Mouse (Mus musculus) lung, embryonic 14.5 days (tissue): ENCODE data around the gene Fsd1. TPM values are rescaled to one million over a fixed set of nuclear protein-coding genes. Genes with fewer than 3 reads are reported as not detected.

Experiments used
- ATAC-seq: fragments of 200-750 bp; cut with Nextera tagmentation; 2 replicates; pipeline ENCODE4 v1.8.0; 2017; ENCODE audit warnings: mild to moderate bottlenecking, moderate TSS enrichment, moderate library complexity; ENCODE audit not compliant: insufficient read depth
- DNase-seq: peaks from one replicate; pipeline ENCODE4 v3.0.0-alpha.2; 2015
- H3K27ac ChIP-seq: fragments of 300-500 bp; sonication (generic); 2 replicates; pipeline ENCODE4 v1.5.1; 2014; ENCODE audit warnings: low read depth, mild to moderate bottlenecking, moderate library complexity
- H3K27me3 ChIP-seq: fragments of 300-500 bp; sonication (generic); 2 replicates; pipeline ENCODE4 v1.6.1; 2014; ENCODE audit warnings: low read length, control low read depth; ENCODE audit not compliant: insufficient read depth
- H3K36me3 ChIP-seq: fragments of 300-500 bp; sonication (generic); 2 replicates; pipeline ENCODE4 v1.6.1; 2014; ENCODE audit warnings: control low read depth; ENCODE audit not compliant: insufficient read depth
- H3K4me1 ChIP-seq: fragments of 300-500 bp; sonication (generic); 2 replicates; pipeline ENCODE4 v1.6.1; 2014; ENCODE audit warnings: antibody characterized with exemption, control low read depth; ENCODE audit not compliant: insufficient read depth
- H3K4me2 ChIP-seq: fragments of 300-500 bp; sonication (generic); 2 replicates; pipeline ENCODE4 v1.6.1; 2014; ENCODE audit warnings: mild to moderate bottlenecking
- H3K4me3 ChIP-seq: fragments of 300-500 bp; sonication (generic); 2 replicates; pipeline ENCODE4 v1.5.1; 2014; ENCODE audit warnings: low read depth, low read length
- H3K9ac ChIP-seq: fragments of 300-500 bp; sonication (generic); 2 replicates; pipeline ENCODE4 v1.6.1; 2014
- H3K9me3 ChIP-seq: fragments of 300-500 bp; sonication (generic); 2 replicates; pipeline ENCODE4 v1.6.1; 2016; ENCODE audit warnings: low read depth, low read length, control low read depth
- CTCF ChIP-seq: IDR thresholded peaks from 2 replicates; pipeline ENCODE4 v1.5.1; 2016; ENCODE audit warnings: antibody characterized with exemption, low read depth
- WGBS: fragments of 180-500 bp; shearing (Covaris S2); extraction: QIAGEN DNeasy Blood & Tissue Kit; methylation state at CpG from one replicate; pipeline ENCODE4 v1.1.7; 2014; 5-methylcytosine and 5-hydroxymethylcytosine counted together
- polyA plus RNA-seq: library from polyadenylated mRNA; unstranded; fragments of >200 nt; fragmentation: Nextera tagmentation; extraction: Ambion mirVana; gene quantifications from 2 replicates; pipeline ENCODE4 v1.2.1, GENCODE M21; 2014

Gene Fsd1
- polyA plus RNA-seq, 1 experiment from 2014 or later: 11.5 TPM

GRCm38 (mm10) chr17:56024476-56024875, 38.2 kb downstream of the Fsd1 start:
- Histone ChIP-seq H3K36me3 (peaks cover 47% of the 10 kb centered on the region), H3K4me3 (no peak overlapping the region), H3K27me3 (no peaks in the 10 kb centered on the region), H3K9me3 (no peaks in the 10 kb centered on the region), H3K4me2 (no peak overlapping the region), H3K27ac (no peak overlapping the region), H3K4me1 (no peaks in the 10 kb centered on the region), H3K9ac (no peak overlapping the region)
- WGBS: 54% methylated on average over 2 of the region's 2 CpGs
- no peak for ATAC-seq
- no peak for TF ChIP-seq CTCF
- no peak for DNase-seq

GRCm38 (mm10) chr17:56024931-56025330, 38.6 kb downstream of the Fsd1 start:
- TF ChIP-seq CTCF: no peak
- Histone ChIP-seq H3K4me3 (no peak overlapping the region), H3K4me2 (no peak overlapping the region), H3K27me3 (no peaks in the 10 kb centered on the region), H3K27ac (no peak overlapping the region), H3K4me1 (no peaks in the 10 kb centered on the region), H3K9me3 (no peaks in the 10 kb centered on the region), H3K9ac (no peak overlapping the region), H3K36me3 (peaks cover 47% of the 10 kb centered on the region; the same call in 1 of the 2 replicates)
- WGBS: 65% methylated on average over 5 of the region's 5 CpGs
- ATAC-seq: no peak
- DNase-seq: no peak

GRCm38 (mm10) chr17:56026303-56026702, 40.0 kb downstream of the Fsd1 start:
- ATAC-seq: no peak
- no peak for DNase-seq
- Histone ChIP-seq H3K27ac (no peak overlapping the region), H3K27me3 (no peaks in the 10 kb centered on the region), H3K4me1 (no peaks in the 10 kb centered on the region), H3K4me2 (no peak overlapping the region), H3K9me3 (no peaks in the 10 kb centered on the region), H3K36me3 (peaks cover 42% of the 10 kb centered on the region; the same call in 1 of the 2 replicates), H3K4me3 (no peak overlapping the region), H3K9ac (no peak overlapping the region)
- 81% methylated on average over 1 of the region's 1 CpGs for whole genome bisulfite sequencing
- TF ChIP-seq CTCF: no peak

- DNase-seq: no peak
- 72% methylated on average over 1 of the region's 1 CpGs for WGBS
- Histone ChIP-seq H3K9ac (no peak overlapping the region), H3K9me3 (no peaks in the 10 kb centered on the region), H3K27me3 (no peaks in the 10 kb centered on the region), H3K27ac (no peak overlapping the region), H3K4me1 (no peaks in the 10 kb centered on the region), H3K4me2 (no peak overlapping the region), H3K36me3 (peaks cover 43% of the 10 kb centered on the region; the same call in 1 of the 2 replicates), H3K4me3 (no peak overlapping the region)
- no peak for TF ChIP-seq CTCF
- ATAC-seq: no peak
Observed at GRCm38 (mm10) chr17:56026881-56027280, 40.6 kb downstream of the Fsd1 start.

GRCm38 (mm10) chr17:56027801-56028441, 41.6 kb downstream of the Fsd1 start:
- ATAC-seq (no peak), DNase-seq (no peak)
- Histone ChIP-seq H3K9me3 (no peaks in the 10 kb centered on the region), H3K4me1 (no peaks in the 10 kb centered on the region), H3K4me2 (no peak overlapping the region), H3K9ac (no peak overlapping the region), H3K4me3 (no peak overlapping the region), H3K27ac (no peak overlapping the region), H3K36me3 (peaks cover 46% of the 10 kb centered on the region; the same call in 1 of the 2 replicates), H3K27me3 (no peaks in the 10 kb centered on the region)
- WGBS: 85% methylated on average over 5 of the region's 5 CpGs
- no peak for TF ChIP-seq CTCF

- Histone ChIP-seq H3K36me3 (peaks cover 61% of the 10 kb centered on the region), H3K4me2 (no peak overlapping the region), H3K4me3 (no peak overlapping the region), H3K27ac (no peak overlapping the region), H3K4me1 (peaks cover 8% of the 10 kb centered on the region), H3K27me3 (no peaks in the 10 kb centered on the region), H3K9me3 (no peaks in the 10 kb centered on the region), H3K9ac (no peak overlapping the region)
- no peak for ATAC-seq
- DNase-seq: no peak
- TF ChIP-seq CTCF: no peak
- WGBS: 88% methylated on average over 9 of the region's 9 CpGs
Observed at GRCm38 (mm10) chr17:56030238-56030870, 44.0 kb downstream of the Fsd1 start.

GRCm38 (mm10) chr17:56030919-56031318, 44.6 kb downstream of the Fsd1 start:
- DNase-seq (peak; percentile 27), ATAC-seq (no peak)
- WGBS: 52% methylated on average over 5 of the region's 5 CpGs
- H3K9ac ChIP-seq: no peak overlapping the region
- H3K36me3 ChIP-seq: peaks cover 58% of the 10 kb centered on the region
- H3K27ac ChIP-seq: no peak overlapping the region
- no peaks in the 10 kb centered on the region for H3K9me3 ChIP-seq
- no peak for TF ChIP-seq CTCF
- no peaks in the 10 kb centered on the region for H3K27me3 ChIP-seq
- no peak overlapping the region for H3K4me3 ChIP-seq
- peaks cover 11% of the 10 kb centered on the region for H3K4me1 ChIP-seq
- H3K4me2 ChIP-seq: no peak overlapping the region
